Mouse (Mus musculus) heart, embryonic 15.5 days (tissue): ENCODE data around the gene Olfr992. TPM values are rescaled to one million over a fixed set of nuclear protein-coding genes. Genes with fewer than 3 reads are reported as not detected.
"Not testable (repeated sequence)": the region's sequence is repeated elsewhere in the genome, so short reads cannot be mapped to it uniquely, and the experiment has no call there.

Experiments used
- ATAC-seq: fragments of 200-750 bp; cut with Nextera tagmentation; replicated peaks from 2 replicates; pipeline ENCODE4 v1.8.0; 2017; ENCODE audit warnings: low read depth, moderate TSS enrichment; ENCODE audit not compliant: insufficient number of reproducible peaks, insufficient read depth, low FRiP score
- H3K27ac ChIP-seq: fragments of 300-500 bp; sonication (generic); 2 replicates; pipeline ENCODE4 v1.5.1; 2015; ENCODE audit warnings: mild to moderate bottlenecking, inconsistent platforms
- H3K27me3 ChIP-seq: fragments of 300-500 bp; sonication (generic); 2 replicates; pipeline ENCODE4 v1.6.1; 2015; ENCODE audit warnings: inconsistent platforms
- H3K36me3 ChIP-seq: fragments of 300-500 bp; sonication (generic); 2 replicates; pipeline ENCODE4 v1.6.1; 2015; ENCODE audit warnings: mild to moderate bottlenecking, inconsistent platforms
- H3K4me1 ChIP-seq: fragments of 300-500 bp; sonication (generic); replicated peaks from 2 replicates; pipeline ENCODE4 v1.6.1; 2015; ENCODE audit warnings: inconsistent platforms
- H3K4me2 ChIP-seq: fragments of 300-500 bp; sonication (generic); 2 replicates; pipeline ENCODE4 v1.6.1; 2015; ENCODE audit warnings: inconsistent platforms, mild to moderate bottlenecking, moderate library complexity
- H3K4me3 ChIP-seq: fragments of 300-500 bp; sonication (generic); 2 replicates; pipeline ENCODE4 v1.5.1; 2015; ENCODE audit warnings: mild to moderate bottlenecking, inconsistent platforms
- H3K9ac ChIP-seq: fragments of 300-500 bp; sonication (generic); 2 replicates; pipeline ENCODE4 v1.6.1; 2015; ENCODE audit warnings: mild to moderate bottlenecking, inconsistent platforms
- H3K9me3 ChIP-seq: fragments of 300-500 bp; sonication (generic); replicated peaks from 2 replicates; pipeline ENCODE4 v1.6.1; 2016; ENCODE audit warnings: inconsistent platforms
- WGBS: fragments of 180-500 bp; shearing (Covaris S2); methylation state at CpG from one replicate; pipeline ENCODE4 v1.1.7; 2015; ENCODE audit warnings: mixed read lengths; 5-methylcytosine and 5-hydroxymethylcytosine counted together
- polyA plus RNA-seq: library from polyadenylated mRNA; unstranded; fragments of >200 nt; fragmentation: Nextera tagmentation; extraction: Ambion mirVana; gene quantifications from 2 replicates; pipeline ENCODE4 v1.2.1, GENCODE M21; 2015

The Olfr992 gene
- not detected in 2 replicates for polyA plus RNA-seq

- Histone ChIP-seq H3K4me2 (no peak within 1 kb of the TSS), H3K27ac (no peak within 1 kb of the TSS), H3K9me3 (no peaks in the 10 kb centered on the region), H3K4me3 (no peak within 1 kb of the TSS), H3K36me3 (no peaks in the 10 kb centered on the region), H3K9ac (no peak within 1 kb of the TSS), H3K4me1 (no peaks in the 10 kb centered on the region), H3K27me3 (no peaks in the 10 kb centered on the region)
- whole genome bisulfite sequencing, result 44% methylated on average over 2 of the region's 2 CpGs
- no peak for ATAC-seq
Measured at GRCm38 (mm10) chr2:85409369-85409768, at the start of gene Olfr992. TSS of gene Olfr992 (minus strand) at chr2:85409469.

GRCm38 (mm10) chr2:85443539-85443938, 34.3 kb upstream of the Olfr992 start, which contains the start of gene Olfr995:
TSS of gene Olfr995 (minus strand) at chr2:85443639.
- H3K4me3 ChIP-seq, result no peak within 1 kb of the TSS
- WGBS, result 11% methylated on average over 1 of the region's 1 CpGs

GRCm38 (mm10) chr2:85442546-85442945, 33.3 kb upstream of the Olfr992 start:
- Histone ChIP-seq H3K4me1 (no peaks in the 10 kb centered on the region), H3K9me3 (no peaks in the 10 kb centered on the region), H3K4me3 (no peak overlapping the region), H3K9ac (no peak overlapping the region), H3K4me2 (no peak overlapping the region), H3K27ac (no peak overlapping the region), H3K27me3 (no peaks in the 10 kb centered on the region), H3K36me3 (no peaks in the 10 kb centered on the region)
- ATAC-seq, result no peak

More at GRCm38 (mm10) chr2:85443539-85443938, 34.3 kb upstream of the Olfr992 start, which contains the start of gene Olfr995:
- no peaks in the 10 kb centered on the region for H3K9me3 ChIP-seq
- H3K27ac ChIP-seq, result no peak within 1 kb of the TSS
- no peaks in the 10 kb centered on the region for H3K36me3 ChIP-seq
- H3K4me1 ChIP-seq, result no peaks in the 10 kb centered on the region
- H3K9ac ChIP-seq, result no peak within 1 kb of the TSS
- H3K27me3 ChIP-seq, result no peaks in the 10 kb centered on the region
- ATAC-seq, result no peak
- H3K4me2 ChIP-seq, result no peak within 1 kb of the TSS

GRCm38 (mm10) chr2:85436351-85436750, 27.1 kb upstream of the Olfr992 start, which contains the start of gene Olfr994:
TSS of gene Olfr994 (minus strand) at chr2:85436451.
- Histone ChIP-seq H3K9me3 (no peaks in the 10 kb centered on the region), H3K27me3 (no peaks in the 10 kb centered on the region), H3K4me2 (no peak within 1 kb of the TSS), H3K4me3 (no peak within 1 kb of the TSS), H3K27ac (no peak within 1 kb of the TSS), H3K4me1 (no peaks in the 10 kb centered on the region), H3K9ac (no peak within 1 kb of the TSS), H3K36me3 (no peaks in the 10 kb centered on the region)
- no peak for ATAC-seq
- 90% methylated on average over 3 of the region's 3 CpGs for WGBS

- no peak overlapping the region for H3K4me3 ChIP-seq
- no peaks in the 10 kb centered on the region for H3K36me3 ChIP-seq
- no peak overlapping the region for H3K9ac ChIP-seq
- no peaks in the 10 kb centered on the region for H3K9me3 ChIP-seq
- H3K27ac ChIP-seq, result no peak overlapping the region
- H3K4me2 ChIP-seq, result no peak overlapping the region
- ATAC-seq, result no peak
- 70% methylated on average over 1 of the region's 1 CpGs for WGBS
- no peaks in the 10 kb centered on the region for H3K27me3 ChIP-seq
- H3K4me1 ChIP-seq, result no peaks in the 10 kb centered on the region
Measured at GRCm38 (mm10) chr2:85425893-85426292, 16.6 kb upstream of the Olfr992 start.

- Histone ChIP-seq H3K4me2 (no peak within 1 kb of the TSS), H3K4me3 (no peak within 1 kb of the TSS), H3K27ac (no peak within 1 kb of the TSS), H3K27me3 (no peaks in the 10 kb centered on the region), H3K9me3 (no peaks in the 10 kb centered on the region), H3K36me3 (no peaks in the 10 kb centered on the region), H3K4me1 (no peaks in the 10 kb centered on the region), H3K9ac (no peak within 1 kb of the TSS)
- ATAC-seq, result no peak
Measured at GRCm38 (mm10) chr2:85414777-85415176, 5.5 kb upstream of the Olfr992 start, which contains the start of gene Olfr993. TSS of gene Olfr993 (minus strand) at chr2:85414877.

- not testable (repeated sequence) for H3K4me1 ChIP-seq, H3K36me3 ChIP-seq, H3K4me2 ChIP-seq, H3K4me3 ChIP-seq, H3K9ac ChIP-seq, H3K9me3 ChIP-seq, H3K27ac ChIP-seq, ATAC-seq, H3K27me3 ChIP-seq
Measured at GRCm38 (mm10) chr2:85363127-85363526, 46.1 kb downstream of the Olfr992 start, which contains the start of gene Olfr988. TSS of gene Olfr988 (minus strand) at chr2:85363227.

Other genes with a start within 250 kb of the Olfr992 start
- 0.37 and 0.48 TPM in 2 replicates for gene Lrrc55, start 212.3 kb downstream of the Olfr992 start, polyA plus RNA-seq
- not detected in 2 replicates for gene Olfr987, start 70.2 kb downstream of the Olfr992 start, polyA plus RNA-seq
- not detected in 2 replicates for gene Olfr988, start 46.2 kb downstream of the Olfr992 start, polyA plus RNA-seq
- not detected in 2 replicates for gene Olfr993, start 5.4 kb upstream of the Olfr992 start, polyA plus RNA-seq
- not detected in 2 replicates for gene Olfr994, start 27.0 kb upstream of the Olfr992 start, polyA plus RNA-seq
- gene Olfr995, start 34.2 kb upstream of the Olfr992 start, polyA plus RNA-seq, result not detected in 2 replicates
- 0.15 and 0.29 TPM in 2 replicates for gene 4833423E24Rik, start 109.6 kb upstream of the Olfr992 start, polyA plus RNA-seq
- not detected in 2 replicates for gene Olfr996, start 169.7 kb upstream of the Olfr992 start, polyA plus RNA-seq
- not detected in 2 replicates for gene Olfr998, start 179.5 kb upstream of the Olfr992 start, polyA plus RNA-seq
- gene Olfr1000, start 202.4 kb upstream of the Olfr992 start, polyA plus RNA-seq, result not detected in 2 replicates
- gene Olfr1002, start 241.2 kb upstream of the Olfr992 start, polyA plus RNA-seq, result not detected in 2 replicates